Mouse (Mus musculus) liver, adult 2 months (tissue): ENCODE measurements around the gene Gadd45b. TPM values are rescaled to one million over a fixed set of nuclear protein-coding genes. Genes with fewer than 3 reads are reported as not detected.

Experiments
- DNase-seq: peaks from one replicate; pipeline ENCODE4 v3.0.0-alpha.2; 2011; ENCODE audit warnings: low read depth, low spot score; ENCODE audit errors: extremely low read depth
- H3K27ac ChIP-seq: fragments of 200-500 bp; replicated peaks from 2 replicates; pipeline ENCODE4 v1.5.1; 2012; ENCODE audit warnings: low read depth, mild to moderate bottlenecking, control low read depth, inconsistent platforms, low read length; ENCODE audit not compliant: insufficient read depth
- H3K27me3 ChIP-seq: fragments of 200-500 bp; 2 replicates; pipeline ENCODE4 v1.6.1; 2012; ENCODE audit warnings: mild to moderate bottlenecking, moderate library complexity, low read length, inconsistent platforms; ENCODE audit not compliant: control insufficient read depth, insufficient read depth
- H3K36me3 ChIP-seq: fragments of 200-500 bp; 2 replicates; pipeline ENCODE4 v1.6.1; 2012; ENCODE audit warnings: low read length, inconsistent platforms; ENCODE audit not compliant: control insufficient read depth, insufficient read depth
- H3K4me1 ChIP-seq: fragments of 200-500 bp; 2 replicates; pipeline ENCODE4 v1.6.1; 2011; ENCODE audit warnings: low read length; ENCODE audit not compliant: control insufficient read depth, insufficient read depth
- H3K4me3 ChIP-seq: fragments of 200-500 bp; 2 replicates; pipeline ENCODE4 v1.5.1; 2011; ENCODE audit warnings: low read depth, mild to moderate bottlenecking, control low read depth, low read length, moderate library complexity; ENCODE audit not compliant: insufficient read depth
- H3K79me2 ChIP-seq: fragments of 200-500 bp; 2 replicates; pipeline ENCODE4 v1.6.1; 2012; ENCODE audit warnings: inconsistent platforms, mild to moderate bottlenecking, low read length, moderate library complexity; ENCODE audit not compliant: control insufficient read depth, insufficient read depth
- H3K9ac ChIP-seq: fragments of 200-500 bp; 2 replicates; pipeline ENCODE4 v1.6.1; 2012; ENCODE audit warnings: low read depth, mild to moderate bottlenecking, control low read depth, inconsistent platforms, low read length
- CTCF ChIP-seq: fragments of 200-500 bp; IDR thresholded peaks from 2 replicates; pipeline ENCODE4 v1.5.1; 2011; ENCODE audit warnings: low read depth, low read length, control low read depth
- POLR2A ChIP-seq: fragments of 200-500 bp; IDR thresholded peaks from 2 replicates; pipeline ENCODE4 v1.6.1; 2011; ENCODE audit warnings: low read length, control low read depth; ENCODE audit not compliant: insufficient read depth; ENCODE audit errors: extremely low read depth
- WGBS: fragments of 180-500 bp; shearing (Covaris S2); methylation state at CpG from one replicate; pipeline ENCODE4 v1.1.7; 2018; 5-methylcytosine and 5-hydroxymethylcytosine counted together
- polyA plus RNA-seq: library from polyadenylated mRNA; depleted of rRNA; stranded (reverse); fragments of >200 nt; gene quantifications from 2 replicates; pipeline ENCODE4 v1.2.3, GENCODE M21; 2012
- total RNA-seq: library from RNA; depleted of rRNA; stranded (reverse); fragments of >200 nt; gene quantifications from 2 replicates; pipeline ENCODE4 v1.2.3, GENCODE M21; 2014

Gene Gadd45b
- total and polyA plus RNA-seq, 2 experiments: 1.4 to 2.1 TPM

- H3K4me1 ChIP-seq: peaks cover 21% of the 10 kb centered on the region
- TF ChIP-seq CTCF (no peak), POLR2A (no peak)
- H3K79me2 ChIP-seq: peaks cover 4% of the 10 kb centered on the region; the same call in 1 of the 2 replicates
- H3K27ac ChIP-seq: peak overlapping the region; percentile 62; the same call in 1 of the 2 replicates
- no peak overlapping the region for H3K4me3 ChIP-seq
- DNase-seq: no peak
- WGBS: 49% methylated on average over 2 of the region's 2 CpGs
- no peak overlapping the region for H3K9ac ChIP-seq
- no peaks in the 10 kb centered on the region for H3K27me3 ChIP-seq
- H3K36me3 ChIP-seq: no peaks in the 10 kb centered on the region
Measured at GRCm38 (mm10) chr10:80915260-80915659, 14.6 kb upstream of the Gadd45b start.

- TF ChIP-seq POLR2A (no peak), CTCF (no peak)
- Histone ChIP-seq H3K27me3 (no peaks in the 10 kb centered on the region), H3K36me3 (no peaks in the 10 kb centered on the region), H3K9ac (no peak overlapping the region), H3K27ac (no peak overlapping the region), H3K79me2 (peaks cover 4% of the 10 kb centered on the region; the same call in 1 of the 2 replicates), H3K4me3 (no peak overlapping the region), H3K4me1 (peaks cover 21% of the 10 kb centered on the region)
- DNase-seq: no peak
- WGBS: 95% methylated on average over 4 of the region's 4 CpGs
Measured at GRCm38 (mm10) chr10:80915736-80916135, 14.1 kb upstream of the Gadd45b start.

GRCm38 (mm10) chr10:80917336-80917778, 12.5 kb upstream of the Gadd45b start:
- peak; percentile 54 for DNase-seq
- WGBS: 2% methylated on average over 15 of the region's 15 CpGs
- no peaks in the 10 kb centered on the region for H3K36me3 ChIP-seq
- peaks cover 4% of the 10 kb centered on the region; the same call in 1 of the 2 replicates for H3K79me2 ChIP-seq
- peak overlapping the region; percentile 94 for H3K4me3 ChIP-seq
- no peaks in the 10 kb centered on the region for H3K27me3 ChIP-seq
- no peak for TF ChIP-seq POLR2A
- peak overlapping the region; percentile 17; the same call in 1 of the 2 replicates for H3K27ac ChIP-seq
- H3K4me1 ChIP-seq: peaks cover 21% of the 10 kb centered on the region
- H3K9ac ChIP-seq: peak overlapping the region; percentile 81

- H3K4me3 ChIP-seq: peak within 1 kb of the TSS; percentile 94
- under 1% methylated on average over 61 of the region's 61 CpGs for WGBS
- no peaks in the 10 kb centered on the region for H3K27me3 ChIP-seq
- DNase-seq: peak; percentile 73
- H3K4me1 ChIP-seq: peaks cover 21% of the 10 kb centered on the region
- 0 out of 2 replicates have a peak, but pooled peaks cover under 1% of the 10 kb centered on the region for H3K79me2 ChIP-seq
- peak within 1 kb of the TSS; percentile 81 for H3K9ac ChIP-seq
- peak within 1 kb of the TSS; percentile 17; the same call in 1 of the 2 replicates for H3K27ac ChIP-seq
- TF ChIP-seq CTCF: no peak
- no peak for TF ChIP-seq POLR2A
- H3K36me3 ChIP-seq: no peaks in the 10 kb centered on the region
Measured at GRCm38 (mm10) chr10:80917779-80918434, 12.0 kb upstream of the Gadd45b start, which contains the start of gene Lmnb2. TSS of gene Lmnb2 (minus strand) at chr10:80918245.

GRCm38 (mm10) chr10:80921923-80922322, 8.0 kb upstream of the Gadd45b start:
- Histone ChIP-seq H3K4me3 (peak overlapping the region; percentile 29), H3K9ac (no peak overlapping the region), H3K27ac (no peak overlapping the region), H3K79me2 (no peaks in the 10 kb centered on the region), H3K36me3 (no peaks in the 10 kb centered on the region), H3K4me1 (peaks cover 6% of the 10 kb centered on the region; the same call in 1 of the 2 replicates), H3K27me3 (no peaks in the 10 kb centered on the region)
- no peak for TF ChIP-seq POLR2A
- TF ChIP-seq CTCF: no peak
- WGBS: 30% methylated on average over 16 of the region's 16 CpGs
- no peak for DNase-seq

- H3K4me3 ChIP-seq: no peak overlapping the region
Measured at GRCm38 (mm10) chr10:80925472-80925871, 4.4 kb upstream of the Gadd45b start.

More at GRCm38 (mm10) chr10:80925472-80925871, 4.4 kb upstream of the Gadd45b start:
- Histone ChIP-seq H3K27ac (no peak overlapping the region), H3K9ac (no peak overlapping the region), H3K27me3 (no peaks in the 10 kb centered on the region), H3K4me1 (peaks cover 8% of the 10 kb centered on the region; the same call in 1 of the 2 replicates), H3K36me3 (no peaks in the 10 kb centered on the region), H3K79me2 (no peaks in the 10 kb centered on the region)
- 56% methylated on average over 3 of the region's 3 CpGs for WGBS
- DNase-seq: no peak
- TF ChIP-seq POLR2A: no peak
- TF ChIP-seq CTCF: no peak
